Mouse (Mus musculus): ENCODE data around the gene Irx3.

The Irx3 gene

DNA sequence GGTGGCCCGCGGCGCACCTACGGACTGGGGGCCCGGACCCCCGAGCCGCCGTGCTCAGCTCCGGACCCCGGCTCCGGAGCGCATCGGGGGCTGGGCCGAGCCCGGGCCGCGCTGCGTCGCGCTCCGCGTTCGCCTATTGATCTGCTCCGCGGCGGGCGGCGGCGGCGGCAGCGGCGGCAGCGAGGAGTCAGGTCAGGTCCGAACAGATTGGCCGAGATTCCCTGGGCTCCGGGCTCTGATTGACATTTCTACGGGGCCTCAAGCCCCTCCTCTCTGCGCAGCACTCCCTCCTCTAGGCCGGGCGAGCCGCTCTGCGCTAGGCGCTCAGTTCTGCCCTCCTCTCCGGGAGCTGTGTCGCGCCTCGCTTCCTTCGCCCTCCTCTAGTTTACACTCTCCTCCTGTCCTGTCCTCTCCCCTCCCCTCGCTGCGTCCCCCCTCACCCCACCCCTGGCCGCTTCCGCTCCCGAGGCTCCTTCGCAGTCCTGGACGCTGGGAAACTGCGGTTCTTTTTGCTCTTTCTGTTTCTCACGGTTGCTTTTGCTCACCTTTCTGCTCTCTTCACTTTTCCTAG lies 541 bp downstream of the Irx3 start:
- DNase-seq (ENCODE audit: low read depth) = no peak

DNA sequence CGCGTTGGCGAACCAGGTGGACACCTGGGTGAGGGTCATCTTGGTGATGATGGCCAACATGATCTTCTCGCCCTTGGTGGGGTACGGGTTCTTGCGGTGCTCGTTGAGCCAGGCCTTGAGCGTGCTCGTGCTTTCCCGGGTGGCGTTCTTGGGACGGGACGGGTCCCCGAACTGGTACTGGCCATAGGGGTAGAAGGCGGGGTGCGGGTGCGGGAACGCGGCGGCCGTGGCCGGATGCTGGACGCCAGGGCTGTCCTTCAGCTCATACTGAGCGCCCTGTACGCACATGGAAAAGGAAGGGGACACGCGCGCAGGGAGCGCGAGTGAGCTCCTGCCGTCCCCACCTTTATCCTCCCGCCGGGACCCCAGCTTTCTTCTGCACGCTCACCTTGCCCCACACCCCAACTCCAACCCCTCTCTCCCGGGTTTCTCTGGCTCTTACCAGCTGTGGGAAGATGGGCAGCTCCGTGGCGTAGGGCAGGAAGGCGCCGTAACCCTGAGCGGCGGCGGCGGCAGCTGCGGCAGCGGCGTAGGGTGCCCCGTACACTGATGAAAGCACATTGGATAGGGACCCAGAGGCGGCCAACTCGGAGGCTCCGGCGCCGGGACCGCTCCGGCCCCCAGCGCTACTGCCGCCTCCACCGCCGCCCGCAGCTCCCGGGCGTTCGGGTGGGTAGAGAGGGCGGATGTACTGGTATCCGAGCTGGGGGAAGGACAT lies 1.2 kb downstream of the Irx3 start:
- no peak for DNase-seq (ENCODE audit: low read depth)

DNA sequence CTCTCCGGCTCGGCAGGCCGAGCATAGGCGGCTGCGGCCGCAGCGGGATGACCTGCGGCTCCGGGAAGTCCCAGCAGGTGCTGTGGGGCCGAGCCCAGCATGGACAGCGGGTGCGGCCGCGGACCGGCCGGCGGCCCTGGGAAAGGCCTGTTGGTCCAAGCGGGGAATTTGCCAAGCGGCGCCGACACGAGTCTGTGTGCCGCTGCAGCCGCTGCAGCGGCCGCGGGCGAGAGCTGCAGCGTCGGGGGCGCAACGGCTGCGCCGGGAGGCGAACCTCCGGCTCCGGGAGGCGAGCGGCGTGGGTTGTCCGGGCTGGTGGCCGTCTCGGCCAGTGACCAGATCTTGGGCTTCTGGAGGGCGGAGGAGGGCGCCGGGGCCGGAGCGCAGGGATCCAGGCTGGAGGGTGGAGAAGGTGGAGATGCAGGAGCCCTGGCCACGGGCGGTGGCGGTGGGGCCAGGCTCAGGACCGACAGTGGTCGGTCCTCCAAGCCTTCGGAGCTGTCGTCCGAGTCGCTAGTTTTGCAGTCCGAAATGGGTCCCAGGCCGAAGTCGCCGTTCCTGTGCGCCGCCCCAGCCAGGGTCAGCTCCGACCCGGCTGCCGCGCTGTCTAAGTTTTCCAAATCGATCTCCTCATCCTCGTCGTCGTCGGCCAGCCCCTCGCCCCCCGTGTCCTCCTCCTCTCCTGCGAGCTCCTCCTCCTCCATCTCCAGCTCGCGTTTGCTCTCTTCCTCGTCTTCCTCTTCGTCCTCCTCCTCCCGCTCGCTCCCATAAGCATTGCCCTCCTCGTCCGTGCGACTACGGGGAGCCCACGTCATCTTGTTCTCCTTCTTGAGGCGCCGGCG lies 2.0 kb downstream of the Irx3 start:
- DNase-seq (ENCODE audit: low read depth) = no peak

DNA sequence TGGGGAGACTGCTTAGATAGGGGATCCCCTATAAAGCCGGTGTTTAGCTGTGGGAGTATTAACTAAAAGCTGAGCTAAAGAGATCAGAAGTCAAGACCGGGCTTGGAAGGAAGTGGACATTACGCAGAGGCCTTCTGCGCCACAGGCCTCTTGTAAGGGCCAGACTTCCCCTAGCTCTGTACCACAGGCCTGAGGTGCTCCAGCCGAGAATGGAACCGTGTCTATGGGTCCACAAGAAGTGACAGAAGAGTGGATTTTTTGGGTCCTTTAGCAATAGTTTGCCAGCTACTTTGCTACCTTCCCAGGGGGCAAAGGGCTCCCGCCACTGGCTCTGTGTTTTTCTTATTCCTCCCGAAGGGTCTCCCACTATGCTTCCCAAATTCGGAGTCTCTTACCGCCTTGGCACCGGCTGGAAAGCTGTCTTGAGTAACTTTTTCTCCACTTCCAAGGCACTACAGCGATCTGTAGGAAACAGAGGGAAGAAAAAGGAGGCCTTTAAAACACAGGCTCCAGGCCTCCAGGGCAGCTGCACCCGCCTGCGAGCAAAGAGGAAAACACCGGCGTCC lies 2.8 kb downstream of the Irx3 start:
- DNase-seq (ENCODE audit: low read depth) = no peak

DNA sequence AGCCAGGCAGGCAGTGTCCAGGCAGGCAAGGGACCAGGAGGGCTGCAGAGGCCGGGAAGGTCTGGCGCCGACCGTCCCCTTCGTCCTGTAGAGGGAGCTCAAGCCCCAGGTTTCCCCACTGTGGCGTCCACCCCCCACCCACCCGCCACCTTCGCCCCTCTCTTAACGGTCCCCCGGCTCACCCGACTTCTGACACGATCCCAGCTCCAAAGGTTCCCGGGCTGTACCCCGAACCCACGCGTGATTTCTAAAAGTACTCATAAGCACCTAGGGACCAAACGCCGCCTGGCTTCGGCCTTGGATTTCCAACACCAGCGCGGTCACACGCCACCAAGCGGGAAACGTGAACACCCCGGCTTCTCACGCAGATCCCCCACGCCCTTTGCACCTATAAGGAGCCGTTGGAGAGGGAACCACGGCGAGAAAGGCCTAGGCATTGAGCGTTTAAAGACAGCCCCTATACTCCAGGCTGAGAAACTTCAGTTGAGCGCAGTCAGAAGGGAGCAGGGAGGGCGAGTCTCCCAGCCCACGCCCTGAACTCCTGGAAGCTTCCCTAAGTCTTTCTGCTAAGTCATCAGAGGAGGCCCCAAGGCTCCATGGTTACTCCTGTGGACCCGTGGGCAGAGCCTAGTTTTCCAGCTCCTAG lies 4.1 kb downstream of the Irx3 start:
- no peak for DNase-seq (ENCODE audit: low read depth)

DNA sequence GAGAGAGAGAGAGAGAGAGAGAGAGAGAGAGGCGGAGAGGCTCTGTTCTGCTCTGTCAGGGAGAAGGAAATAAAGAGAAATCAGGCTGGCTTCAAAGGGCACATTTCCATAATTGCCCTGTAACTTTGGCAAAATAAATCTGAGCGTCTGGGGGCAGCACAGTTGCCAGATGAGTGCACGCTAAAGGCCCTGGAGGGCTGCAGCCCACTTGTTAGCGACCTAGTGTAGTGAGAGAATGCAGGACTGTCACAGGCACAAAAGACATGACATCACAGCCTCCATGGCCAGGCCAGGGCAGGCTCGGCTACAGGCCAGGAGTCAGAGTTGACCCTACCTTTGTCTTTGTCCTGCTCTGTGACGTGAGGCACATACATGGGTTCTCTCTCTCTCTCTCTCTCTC lies 8.0 kb downstream of the Irx3 start:
- DNase-seq (ENCODE audit: low read depth) = no peak

DNA sequence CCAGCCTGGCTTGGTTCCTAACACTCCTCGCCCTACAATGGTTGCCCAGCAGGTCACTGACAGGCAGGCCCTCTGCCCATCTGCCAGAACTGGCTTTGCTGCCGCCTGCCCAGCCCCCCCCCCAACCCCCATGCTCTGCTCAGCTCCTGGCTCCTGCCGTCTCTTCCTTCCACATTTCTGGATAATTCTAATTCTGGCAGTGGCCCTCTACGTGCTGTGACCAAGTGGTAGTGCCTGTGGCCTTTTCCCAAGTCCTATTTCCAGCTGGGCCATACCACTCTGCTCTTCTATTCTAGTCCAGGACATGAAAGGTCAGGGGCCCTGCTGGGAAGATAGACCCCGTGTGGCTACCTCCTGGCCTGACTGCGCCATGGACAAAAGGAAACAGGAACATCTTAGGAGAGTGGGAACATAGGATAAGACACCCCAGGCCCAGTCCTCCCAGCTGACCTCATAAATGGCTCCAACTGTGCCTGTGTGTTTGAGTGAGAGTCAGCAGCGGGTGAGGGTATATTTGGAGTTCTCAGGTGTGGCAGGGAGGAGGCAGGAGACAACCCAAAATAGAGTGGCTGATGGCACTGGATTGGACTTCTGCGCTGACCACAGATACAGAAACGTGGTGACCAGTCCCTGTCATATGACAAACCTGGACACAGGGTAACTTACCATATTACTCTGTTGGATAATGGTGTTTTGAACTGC lies 14.5 kb downstream of the Irx3 start:
- DNase-seq (ENCODE audit: low read depth) = no peak

DNA sequence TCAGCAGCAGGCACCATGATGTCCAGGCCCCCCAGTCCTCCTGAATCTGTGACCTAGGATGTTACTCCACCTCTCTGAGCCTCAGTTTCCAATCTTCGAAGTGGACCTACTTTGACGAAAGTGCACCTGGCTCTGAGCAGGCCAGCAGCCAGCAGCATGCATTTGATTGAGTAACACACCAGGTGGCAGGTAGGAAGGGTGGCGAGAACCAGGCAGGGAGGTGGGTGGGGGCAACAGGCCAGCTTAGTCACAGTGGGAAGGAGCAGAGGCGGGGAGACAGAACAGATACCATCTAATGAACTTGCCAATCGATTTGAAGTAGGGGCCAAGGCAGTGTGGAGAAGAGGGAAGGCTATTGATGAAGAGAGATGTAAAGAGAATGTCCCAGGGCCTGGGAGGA lies 18.9 kb downstream of the Irx3 start:
- no peak for DNase-seq (ENCODE audit: low read depth)

DNA sequence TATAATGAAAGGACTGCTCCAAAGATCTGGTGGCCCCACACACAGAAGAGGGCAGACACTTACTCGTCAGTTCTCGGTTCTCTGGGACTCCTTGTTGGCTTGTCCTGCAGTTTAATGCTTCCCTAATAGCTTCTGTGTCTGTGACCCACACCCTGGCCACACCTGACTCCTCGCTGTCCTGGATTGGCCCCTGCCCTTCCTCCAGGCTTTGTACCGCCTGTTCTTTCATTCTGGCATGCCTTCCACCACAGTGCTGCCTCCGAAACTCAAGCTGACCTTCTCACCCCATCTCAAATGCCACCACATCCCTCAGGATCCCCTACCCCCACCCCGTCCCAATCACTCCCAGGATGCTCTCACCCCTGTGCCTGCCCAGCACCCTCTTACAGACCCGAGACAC lies 19.7 kb downstream of the Irx3 start:
- no peak for DNase-seq (ENCODE audit: low read depth)

DNA sequence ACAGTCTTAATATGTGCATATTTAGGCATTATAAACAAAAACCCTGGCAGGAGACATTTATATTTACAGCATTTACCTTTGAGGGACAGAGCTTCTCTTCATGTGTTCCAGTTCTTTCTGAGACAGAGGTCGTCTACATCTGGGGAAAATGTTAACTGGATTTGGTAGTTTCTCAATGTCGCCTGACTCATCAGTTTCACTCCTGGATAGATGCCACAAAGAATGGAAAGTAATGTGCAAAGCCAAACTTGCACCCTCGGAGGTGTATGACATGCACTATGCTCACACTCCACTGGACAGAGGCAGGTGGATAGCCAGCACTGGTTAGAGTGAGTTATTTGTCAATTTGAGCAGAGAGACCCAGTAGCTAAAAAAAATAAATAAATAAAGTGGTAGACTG lies 21.2 kb downstream of the Irx3 start:
- DNase-seq (ENCODE audit: low read depth) = no peak

DNA sequence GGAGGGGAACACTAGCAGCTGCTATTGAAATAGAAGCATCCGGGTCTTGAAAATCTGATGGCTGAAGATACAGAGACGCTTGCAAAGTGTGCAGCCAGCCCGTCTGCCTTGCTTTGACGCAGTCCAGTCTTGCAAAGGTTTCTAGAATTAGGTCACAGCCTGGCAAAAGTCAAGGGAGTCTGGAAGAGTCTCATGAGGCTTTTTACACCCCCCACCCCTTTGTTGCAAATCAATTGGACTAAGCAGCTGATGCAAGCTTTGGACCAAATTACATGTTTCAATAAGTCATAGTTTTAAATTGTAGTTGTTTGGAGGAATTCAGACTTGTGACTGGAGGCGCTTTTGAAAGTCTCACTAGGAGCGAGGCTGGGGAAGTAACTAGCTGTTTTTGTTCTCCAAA lies 33.0 kb downstream of the Irx3 start:
- DNase-seq (ENCODE audit: low read depth) = no peak

DNA sequence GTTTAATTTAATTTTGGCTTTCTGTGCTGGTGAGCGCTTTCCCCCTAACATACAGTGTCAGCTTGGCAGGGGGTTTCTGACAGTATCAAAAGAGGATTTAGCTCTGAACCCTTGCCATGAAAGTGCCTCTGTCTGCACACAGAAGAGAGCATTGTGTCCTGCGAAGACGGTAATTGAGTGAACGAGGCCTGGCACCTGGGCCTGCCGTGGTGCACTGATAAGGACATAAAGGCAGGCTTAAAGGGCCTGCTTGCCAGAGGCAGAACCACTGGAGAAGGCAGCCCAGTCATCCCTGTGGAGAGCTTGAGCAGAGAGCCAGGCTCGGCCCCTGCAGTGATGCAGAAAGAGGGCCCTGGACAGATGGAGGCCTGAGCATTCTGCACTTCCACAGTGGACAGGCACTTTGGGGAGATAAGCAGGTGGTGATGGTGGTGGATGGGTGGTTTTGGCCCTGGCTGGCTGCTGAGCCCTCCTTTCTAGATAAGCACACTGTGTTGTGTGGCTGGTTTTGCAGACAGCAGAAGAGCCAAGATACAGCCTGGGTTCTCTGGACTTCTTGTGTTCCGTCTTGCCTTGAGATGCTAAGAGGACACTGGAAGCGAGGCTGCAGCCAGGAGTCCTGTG lies 36.3 kb downstream of the Irx3 start:
- DNase-seq (ENCODE audit: low read depth) = no peak

DNA sequence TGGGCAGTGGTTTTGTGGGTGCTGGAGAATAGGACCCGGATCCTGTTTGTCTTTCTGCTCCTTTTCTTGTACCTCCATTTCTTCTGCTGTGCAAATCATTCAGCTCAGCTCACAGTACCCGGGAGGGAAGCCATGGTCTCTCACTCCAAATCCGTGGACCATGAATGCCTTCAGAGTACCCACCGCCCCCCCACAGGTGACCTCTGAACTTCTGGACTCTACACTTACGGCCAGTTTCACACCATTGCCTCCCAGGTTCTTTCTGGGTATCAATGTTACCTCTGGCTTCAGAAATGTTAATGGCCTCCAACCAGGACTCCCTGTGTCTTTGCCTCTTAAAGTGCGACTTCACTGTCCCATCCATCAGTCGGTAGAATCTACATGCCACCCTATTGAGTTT lies 46.3 kb downstream of the Irx3 start:
- DNase-seq (ENCODE audit: low read depth) = no peak

DNA sequence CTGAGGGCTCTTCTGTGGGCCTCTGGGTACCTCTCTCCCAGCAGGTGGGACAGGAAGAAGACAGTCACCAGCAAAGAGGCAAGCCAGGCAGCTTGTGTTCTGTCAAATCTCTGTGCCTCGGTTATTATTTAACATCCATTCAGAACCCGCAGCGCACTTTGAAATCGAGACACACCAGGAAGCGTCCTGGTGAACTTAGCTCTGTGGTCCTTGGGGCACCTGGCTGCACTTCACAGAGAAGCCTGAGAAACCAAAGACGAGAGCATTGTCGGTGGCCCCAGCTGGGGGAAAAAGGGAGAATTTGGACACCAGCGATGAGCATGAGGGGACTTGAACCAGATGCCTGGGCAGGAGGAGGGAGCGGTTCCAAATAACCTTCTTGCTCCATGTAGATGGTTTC lies 46.8 kb downstream of the Irx3 start:
- no peak for DNase-seq (ENCODE audit: low read depth)

DNA sequence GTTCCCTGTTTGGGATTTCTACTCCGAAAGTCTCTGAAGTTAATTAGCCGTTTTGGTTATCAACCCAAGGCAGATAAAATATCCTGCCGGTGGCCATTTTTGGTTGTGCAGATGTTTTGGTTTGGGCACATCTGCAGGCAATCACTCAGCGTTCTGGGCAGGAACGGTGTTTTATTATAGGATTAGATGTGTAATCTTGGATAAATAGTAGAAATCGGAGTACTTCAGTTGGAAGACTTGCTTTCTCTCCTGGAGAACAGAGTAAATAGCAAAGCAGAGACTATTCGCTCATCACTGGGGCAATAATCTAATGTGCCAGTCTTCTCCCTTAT lies 51.1 kb downstream of the Irx3 start:
- DNase-seq (ENCODE audit: low read depth) = no peak

DNA sequence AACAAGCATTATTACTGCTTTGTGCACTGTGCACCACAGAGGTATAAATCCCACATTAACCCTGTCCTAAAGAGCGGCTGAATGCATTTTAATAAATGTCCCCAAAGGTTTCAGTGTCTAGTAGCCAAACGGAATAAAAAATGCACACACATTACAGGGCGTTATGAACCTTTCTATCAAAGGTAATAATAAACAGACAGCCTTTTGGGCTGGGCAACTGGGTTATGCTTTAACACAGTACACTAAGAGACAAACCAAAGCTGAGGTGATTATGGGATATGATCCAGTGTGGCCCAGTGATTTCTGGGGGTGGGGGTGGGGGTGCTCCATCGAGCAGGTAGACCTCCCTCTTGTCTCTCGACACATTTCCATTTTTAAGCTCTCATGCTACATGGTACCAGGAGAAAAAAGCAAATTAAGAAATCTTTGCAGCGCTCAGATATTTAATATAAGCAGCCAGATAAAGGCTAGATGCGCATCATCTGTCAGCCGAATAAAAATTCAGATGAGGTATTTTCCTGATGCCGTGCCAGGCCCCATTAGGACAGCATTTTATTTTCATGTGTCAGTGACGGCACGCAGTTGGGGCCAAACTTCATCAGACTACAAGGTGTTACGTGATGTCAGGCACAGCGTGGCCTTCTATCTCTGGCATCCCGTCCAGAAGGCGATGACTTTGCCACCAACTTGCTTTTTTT lies 51.6 kb downstream of the Irx3 start:
- DNase-seq (ENCODE audit: low read depth) = no peak

DNA sequence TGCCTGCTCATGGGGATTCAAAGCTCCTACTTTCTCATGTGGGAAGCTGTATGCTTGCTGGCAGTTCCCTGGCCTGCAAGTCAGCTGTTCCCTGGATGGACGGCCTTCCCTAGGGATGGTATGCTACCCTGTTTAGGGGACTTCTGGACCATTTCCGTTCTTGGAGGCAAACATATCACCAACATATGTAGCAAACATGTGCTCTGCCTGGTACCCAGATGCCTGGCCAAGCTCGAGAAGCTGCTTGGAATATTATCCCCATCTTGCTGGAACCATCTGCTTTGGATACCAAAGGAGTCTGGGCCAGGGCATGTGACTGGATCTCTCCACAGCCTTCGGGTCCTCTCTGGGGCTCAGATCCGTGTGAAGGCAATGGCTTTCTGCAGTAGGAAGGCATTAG lies 52.5 kb downstream of the Irx3 start:
- DNase-seq (ENCODE audit: low read depth) = no peak
